Mouse (Mus musculus) MEL (cell line): Measurements from ENCODE around the gene C1qb. TPM values are rescaled to one million over a fixed set of nuclear protein-coding genes. Genes with fewer than 3 reads are reported as not detected.

ENCODE experiments used
- DNase-seq: peaks from one replicate; pipeline ENCODE4 v3.0.0; 2011; ENCODE audit warnings: low read depth, low spot score
- H3K27ac ChIP-seq: 2 replicates; pipeline ENCODE4 v1.5.1; 2012; ENCODE audit warnings: low read depth, mild to moderate bottlenecking, control low read depth, low read length, moderate library complexity; ENCODE audit not compliant: control insufficient read depth
- H3K27me3 ChIP-seq, 2 experiments: fragments of 150-350 bp in 1 of 2; sonication (generic) in 1 of 2; 2 replicates each; pipeline ENCODE4 v1.6.1; 2012; ENCODE audit warnings: low read length in 2 of 2, mild to moderate bottlenecking in 2 of 2, improper control_type of control experiment in 1 of 2, moderate library complexity in 1 of 2; ENCODE audit not compliant: insufficient read depth in 2 of 2, control insufficient read depth in 1 of 2
- H3K36me3 ChIP-seq, 2 experiments: 2 replicates each; pipeline ENCODE4 v1.6.1; 2012 to 2014; ENCODE audit warnings: low read length in 2 of 2, improper control_type of control experiment in 1 of 2, inconsistent platforms in 1 of 2, mild to moderate bottlenecking in 1 of 2; ENCODE audit not compliant: insufficient read depth in 2 of 2, control insufficient read depth in 1 of 2
- H3K4me1 ChIP-seq, 2 experiments: fragments of 150-350 bp in 1 of 2; sonication (generic) in 1 of 2; 2 replicates each; pipeline ENCODE4 v1.6.1; 2012; ENCODE audit warnings: low read length in 2 of 2, improper control_type of control experiment in 1 of 2, mild to moderate bottlenecking in 1 of 2; ENCODE audit not compliant: insufficient read depth in 2 of 2, control insufficient read depth in 1 of 2
- H3K4me3 ChIP-seq, 2 experiments: fragments of 150-350 bp in 1 of 2; sonication (generic) in 1 of 2; 2 replicates each; pipeline ENCODE4 v1.5.1; 2012; ENCODE audit warnings: low read depth in 2 of 2, low read length in 2 of 2, mild to moderate bottlenecking in 2 of 2, moderate library complexity in 2 of 2, control low read depth in 1 of 2, improper control_type of control experiment in 1 of 2; ENCODE audit not compliant: control insufficient read depth in 1 of 2, insufficient read depth in 1 of 2
- H3K79me2 ChIP-seq: 2 replicates; pipeline ENCODE4 v1.6.1; 2012; ENCODE audit warnings: mild to moderate bottlenecking, low read length, moderate library complexity; ENCODE audit not compliant: control insufficient read depth, poor library complexity, insufficient read depth
- H3K9ac ChIP-seq: 2 replicates; pipeline ENCODE4 v1.6.1; 2012; ENCODE audit warnings: low read depth, mild to moderate bottlenecking, control low read depth, low read length, moderate library complexity; ENCODE audit not compliant: control insufficient read depth, poor library complexity, severe bottlenecking
- H3K9me3 ChIP-seq: fragments of 150-350 bp; sonication (generic); replicated peaks from 2 replicates; pipeline ENCODE4 v1.6.1; 2012; ENCODE audit warnings: mild to moderate bottlenecking, low read length, improper control_type of control experiment, moderate library complexity; ENCODE audit not compliant: insufficient read depth
- BHLHE40 ChIP-seq: IDR thresholded peaks from 2 replicates; pipeline ENCODE4 v1.6.1; 2012; ENCODE audit warnings: low read depth, mild to moderate bottlenecking, inconsistent platforms, low read length, improper control_type of control experiment, borderline replicate concordance
- CTCF ChIP-seq, 3 experiments: IDR thresholded peaks in 2 of 3; conservative IDR thresholded peaks in 1 of 3; 2 replicates each; pipeline ENCODE4 v1.5.1; 2011 to 2012; ENCODE audit warnings: low read length in 3 of 3, low read depth in 2 of 3, mild to moderate bottlenecking in 2 of 3, improper control_type of control experiment in 1 of 3, inconsistent platforms in 1 of 3, mixed read lengths in 1 of 3, moderate library complexity in 1 of 3; ENCODE audit not compliant: control insufficient read depth in 1 of 3, insufficient read depth in 1 of 3, poor library complexity in 1 of 3, severe bottlenecking in 1 of 3
- EP300 ChIP-seq, 2 experiments: IDR thresholded peaks; 2 replicates each; pipeline ENCODE4 v1.6.1; 2011; ENCODE audit warnings: improper control_type of control experiment in 2 of 2, low read length in 2 of 2, low read depth in 1 of 2, mild to moderate bottlenecking in 1 of 2
- ETS1 ChIP-seq: IDR thresholded peaks from 2 replicates; pipeline ENCODE4 v1.6.1; 2012; ENCODE audit warnings: low read depth, mild to moderate bottlenecking, inconsistent platforms, low read length, improper control_type of control experiment, moderate library complexity
- GATA1 ChIP-seq: IDR thresholded peaks from 2 replicates; pipeline ENCODE4 v1.6.1; 2011; ENCODE audit warnings: low read depth, low read length, improper control_type of control experiment
- HCFC1 ChIP-seq: IDR thresholded peaks from 2 replicates; pipeline ENCODE4 v1.6.1; 2012; ENCODE audit warnings: low read depth, mild to moderate bottlenecking, inconsistent platforms, low read length, improper control_type of control experiment, moderate library complexity
- KAT2A ChIP-seq: conservative IDR thresholded peaks from 2 replicates; pipeline ENCODE4 v1.6.1; 2012; ENCODE audit warnings: low read depth, low read length, improper control_type of control experiment, inconsistent platforms
- MAFK ChIP-seq: IDR thresholded peaks from 2 replicates; pipeline ENCODE4 v1.6.1; 2011; ENCODE audit warnings: low read depth, mild to moderate bottlenecking, low read length, improper control_type of control experiment, borderline replicate concordance
- MAX ChIP-seq: IDR thresholded peaks from 2 replicates; pipeline ENCODE4 v1.6.1; 2011; ENCODE audit warnings: low read length, improper control_type of control experiment
- MAZ ChIP-seq: IDR thresholded peaks from 2 replicates; pipeline ENCODE4 v1.6.1; 2012; ENCODE audit warnings: low read depth, mild to moderate bottlenecking, inconsistent platforms, low read length, improper control_type of control experiment
- NELFE ChIP-seq: IDR thresholded peaks from 2 replicates; pipeline ENCODE4 v1.6.1; 2011; ENCODE audit warnings: low read depth, low read length, improper control_type of control experiment
- POLR2AphosphoS5 ChIP-seq: IDR thresholded peaks from 2 replicates; pipeline ENCODE4 v1.6.1; 2012; ENCODE audit warnings: low read depth, borderline replicate concordance, mild to moderate bottlenecking, inconsistent platforms, low read length, moderate library complexity, mixed read lengths
- RAD21 ChIP-seq: IDR thresholded peaks from 2 replicates; pipeline ENCODE4 v1.6.1; 2011; ENCODE audit warnings: mild to moderate bottlenecking, low read depth, low read length, improper control_type of control experiment
- RCOR1 ChIP-seq: IDR thresholded peaks from 2 replicates; pipeline ENCODE4 v1.6.1; 2012; ENCODE audit warnings: low read depth, mild to moderate bottlenecking, inconsistent platforms, low read length, improper control_type of control experiment
- SMC3 ChIP-seq: IDR thresholded peaks from 2 replicates; pipeline ENCODE4 v1.6.1; 2011; ENCODE audit warnings: low read depth, low read length, improper control_type of control experiment
- TAL1 ChIP-seq: IDR thresholded peaks from 2 replicates; pipeline ENCODE4 v1.6.1; 2012; ENCODE audit warnings: mild to moderate bottlenecking, inconsistent platforms, low read length, moderate library complexity, mixed read lengths
- TCF12 ChIP-seq: IDR thresholded peaks from 2 replicates; pipeline ENCODE4 v1.6.1; 2014; ENCODE audit warnings: low read depth, mild to moderate bottlenecking, inconsistent platforms, low read length, improper control_type of control experiment, moderate library complexity
- USF1 ChIP-seq: IDR thresholded peaks from 2 replicates; pipeline ENCODE4 v1.6.1; 2014; ENCODE audit warnings: low read depth, mild to moderate bottlenecking, inconsistent platforms, low read length, improper control_type of control experiment, moderate library complexity
- USF2 ChIP-seq, 2 experiments: IDR thresholded peaks; 2 replicates each; pipeline ENCODE4 v1.6.1; 2011 to 2012; ENCODE audit warnings: improper control_type of control experiment in 2 of 2, low read length in 2 of 2, borderline replicate concordance in 1 of 2, inconsistent platforms in 1 of 2, low read depth in 1 of 2, mild to moderate bottlenecking in 1 of 2; ENCODE audit not compliant: insufficient read depth in 1 of 2
- ZC3H11A ChIP-seq: IDR thresholded peaks from 2 replicates; pipeline ENCODE4 v1.6.1; 2012; ENCODE audit warnings: low read depth, mild to moderate bottlenecking, inconsistent platforms, low read length, improper control_type of control experiment
- ZKSCAN1 ChIP-seq: IDR thresholded peaks from 2 replicates; pipeline ENCODE4 v1.6.1; 2012; ENCODE audit warnings: low read depth, mild to moderate bottlenecking, inconsistent platforms, low read length, improper control_type of control experiment, moderate library complexity
- ZNF384 ChIP-seq: IDR thresholded peaks from 2 replicates; pipeline ENCODE4 v1.6.1; 2012; ENCODE audit warnings: low read depth, mild to moderate bottlenecking, inconsistent platforms, low read length, improper control_type of control experiment
- polyA plus RNA-seq, 2 experiments: library from polyadenylated mRNA; stranded (reverse) in 1 of 2; unstranded in 1 of 2; fragments of >175 nt in 1 of 2; fragments of >200 nt in 1 of 2; gene quantifications; 2 replicates each; pipeline versions ENCODE4 v1.2.1 to v1.2.4; 2012; ENCODE audit warnings: low replicate concordance in 2 of 2, low read depth in 1 of 2; ENCODE audit not compliant: insufficient read length in 2 of 2, insufficient read depth in 1 of 2, missing spikeins in 1 of 2
- total RNA-seq: library from RNA; depleted of rRNA; stranded (reverse); fragments of 300-350 nt; gene quantifications from 2 replicates; pipeline ENCODE4 v1.2.3, GENCODE M21; 2012

C1qb gene
- total and polyA plus RNA-seq, 3 experiments: not detected

GRCm38 (mm10) chr4:136863517-136863916 is 22.5 kb downstream of the C1qb start:
- Histone ChIP-seq H3K4me3 (no peak overlapping the region), H3K9me3 (no peaks in the 10 kb centered on the region), H3K27ac (no peak overlapping the region), H3K36me3 (no peaks in the 10 kb centered on the region), H3K79me2 (no peaks in the 10 kb centered on the region), H3K4me1 (no peaks in the 10 kb centered on the region), H3K9ac (no peak overlapping the region), H3K27me3 (no peaks in the 10 kb centered on the region)
- no peak for DNase-seq
- no peak for TF ChIP-seq USF1
- TF ChIP-seq USF2 (IDR thresholded peaks at IDR 0.05; ENCODE audit: borderline replicate concordance in 1 of 2, insufficient read depth in 1 of 2, low read depth in 1 of 2, low read length in 2 of 2): no peak
- no peak for TF ChIP-seq ETS1
- TF ChIP-seq GATA1: no peak
- TF ChIP-seq ZKSCAN1: no peak

DNA sequence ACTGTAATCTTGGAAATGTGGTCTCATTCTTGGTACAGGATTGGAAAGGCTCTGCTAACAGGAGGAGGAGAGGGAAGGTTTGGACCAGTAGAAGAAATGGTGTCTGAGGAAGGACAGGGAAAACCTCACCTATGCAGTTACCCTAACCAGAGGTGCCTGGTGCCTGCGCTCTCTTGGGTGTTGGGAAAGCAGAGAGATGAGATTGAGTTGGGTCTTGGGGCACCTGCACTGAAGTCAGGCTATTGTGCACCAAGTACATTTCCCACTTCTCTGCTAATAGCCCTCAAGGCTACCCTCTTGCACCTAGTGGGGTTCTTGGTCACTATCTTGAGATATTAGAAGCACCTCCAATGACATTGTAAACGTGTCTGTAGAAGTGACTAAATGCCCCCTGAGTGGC is 23.6 kb downstream of the C1qb start:
- Histone ChIP-seq H3K79me2 (no peaks in the 10 kb centered on the region), H3K36me3 (no peaks in the 10 kb centered on the region), H3K27me3 (no peaks in the 10 kb centered on the region), H3K4me1 (no peaks in the 10 kb centered on the region), H3K4me3 (no peak overlapping the region), H3K9ac (no peak overlapping the region), H3K9me3 (no peaks in the 10 kb centered on the region), H3K27ac (no peak overlapping the region)
- DNase-seq: no peak
- TF ChIP-seq BHLHE40 (no peak), MAX (no peak), SMC3 (no peak), MAFK (no peak)

GRCm38 (mm10) chr4:136861806-136862205 is 24.2 kb downstream of the C1qb start:
- Histone ChIP-seq H3K4me3 (no peak overlapping the region), H3K27me3 (no peaks in the 10 kb centered on the region), H3K9me3 (no peaks in the 10 kb centered on the region), H3K36me3 (no peaks in the 10 kb centered on the region), H3K79me2 (no peaks in the 10 kb centered on the region), H3K9ac (no peak overlapping the region), H3K4me1 (no peaks in the 10 kb centered on the region), H3K27ac (no peak overlapping the region)
- DNase-seq: no peak
- TF ChIP-seq KAT2A (no peak), MAZ (no peak), POLR2AphosphoS5 (no peak), EP300 (IDR thresholded peaks at IDR 0.05; ENCODE audit: low read depth in 1 of 2, low read length in 2 of 2) (no peak), RAD21 (no peak), TCF12 (no peak), TAL1 (no peak), MAFK (no peak), HCFC1 (no peak), ZNF384 (no peak), RCOR1 (no peak), NELFE (no peak), USF2 (IDR thresholded peaks at IDR 0.05; ENCODE audit: borderline replicate concordance in 1 of 2, insufficient read depth in 1 of 2, low read depth in 1 of 2, low read length in 2 of 2) (no peak), CTCF (IDR thresholded peaks at IDR 0.05 in 2 of 3, conservative IDR thresholded peaks at IDR 0.05 in 1 of 3; ENCODE audit: control insufficient read depth in 1 of 3, insufficient read depth in 1 of 3, low read depth in 2 of 3, low read length in 3 of 3, poor library complexity in 1 of 3, severe bottlenecking in 1 of 3) (no peak), ZC3H11A (no peak), SMC3 (no peak)
